Mouse (Mus musculus): ENCODE results near the gene Mucl3. TPM values are rescaled to one million over a fixed set of nuclear protein-coding genes. Genes with fewer than 3 reads are reported as not detected.

Gene Mucl3
- polyA plus RNA-seq, 1 experiment from 2014 or later: 0.39 TPM

GRCm38 (mm10) chr17:35669731-35670130 lies 26.2 kb upstream of the Mucl3 start:
- peaks cover 12% of the 10 kb centered on the region for H3K4me1 ChIP-seq (replicated peaks)
- peaks cover 4% of the 10 kb centered on the region; the same call in 1 of the 2 replicates for H3K36me3 ChIP-seq
- no peak overlapping the region for H3K9ac ChIP-seq
- H3K27me3 ChIP-seq (replicated peaks): no peaks in the 10 kb centered on the region
- no peak overlapping the region for H3K4me2 ChIP-seq (replicated peaks)
- ATAC-seq: no peak
- H3K9me3 ChIP-seq: no peaks in the 10 kb centered on the region
- no peak overlapping the region for H3K27ac ChIP-seq
- H3K4me3 ChIP-seq (replicated peaks): no peak overlapping the region
- 94% methylated on average over 9 of the region's 9 CpGs for WGBS

- Histone ChIP-seq H3K4me2 (replicated peaks) (peak within 1 kb of the TSS; percentile 94), H3K36me3 (peaks cover 18% of the 10 kb centered on the region), H3K4me3 (replicated peaks) (peak within 1 kb of the TSS; percentile 72), H3K27me3 (replicated peaks) (no peaks in the 10 kb centered on the region), H3K9me3 (no peaks in the 10 kb centered on the region), H3K4me1 (replicated peaks) (peaks cover 7% of the 10 kb centered on the region; the same call in 1 of the 2 replicates), H3K27ac (peak within 1 kb of the TSS; percentile 84), H3K9ac (peak within 1 kb of the TSS; percentile 83)
- under 1% methylated on average over 61 of the region's 61 CpGs for WGBS
- ATAC-seq: peak; percentile 88
Measured at GRCm38 (mm10) chr17:35667334-35668065, 24.0 kb upstream of the Mucl3 start, which contains the start of gene Vars2. Gene Vars2, minus strand, starts transcription at chr17:35667592.

GRCm38 (mm10) chr17:35666851-35667256 lies 23.4 kb upstream of the Mucl3 start:
- Histone ChIP-seq H3K4me3 (replicated peaks) (peak overlapping the region; percentile 72), H3K27me3 (replicated peaks) (no peaks in the 10 kb centered on the region), H3K9ac (peak overlapping the region; percentile 83), H3K4me1 (replicated peaks) (peaks cover 7% of the 10 kb centered on the region; the same call in 1 of the 2 replicates), H3K9me3 (no peaks in the 10 kb centered on the region), H3K4me2 (replicated peaks) (peak overlapping the region; percentile 94), H3K36me3 (peaks cover 18% of the 10 kb centered on the region), H3K27ac (peak overlapping the region; percentile 82)
- ATAC-seq: peak; percentile 60
- WGBS: 5% methylated on average over 13 of the region's 13 CpGs

- Histone ChIP-seq H3K4me1 (replicated peaks) (peaks cover 7% of the 10 kb centered on the region; the same call in 1 of the 2 replicates), H3K27ac (no peak overlapping the region), H3K27me3 (replicated peaks) (no peaks in the 10 kb centered on the region), H3K4me2 (replicated peaks) (peak overlapping the region; percentile 94; the same call in 1 of the 2 replicates), H3K9ac (no peak overlapping the region; the same call in 1 of the 2 replicates), H3K9me3 (no peaks in the 10 kb centered on the region), H3K4me3 (replicated peaks) (no peak overlapping the region), H3K36me3 (peaks cover 23% of the 10 kb centered on the region)
- ATAC-seq: peak; percentile 49
- 74% methylated on average over 17 of the region's 17 CpGs for WGBS
Measured at GRCm38 (mm10) chr17:35665957-35666515, 22.5 kb upstream of the Mucl3 start.

- Histone ChIP-seq H3K36me3 (peaks cover 22% of the 10 kb centered on the region), H3K27me3 (replicated peaks) (no peaks in the 10 kb centered on the region), H3K4me1 (replicated peaks) (peaks cover 12% of the 10 kb centered on the region), H3K9ac (no peak overlapping the region), H3K9me3 (no peaks in the 10 kb centered on the region), H3K4me2 (replicated peaks) (no peak overlapping the region), H3K27ac (no peak overlapping the region), H3K4me3 (replicated peaks) (no peak overlapping the region)
- 81% methylated on average over 2 of the region's 2 CpGs for WGBS
- no peak for ATAC-seq
Measured at GRCm38 (mm10) chr17:35653086-35653485, 9.6 kb upstream of the Mucl3 start.

- H3K4me2 ChIP-seq (replicated peaks): peak overlapping the region; percentile 5
- no peak overlapping the region for H3K4me3 ChIP-seq (replicated peaks)
- peak overlapping the region; percentile 56; the same call in 1 of the 2 replicates for H3K27ac ChIP-seq
- no peak overlapping the region for H3K9ac ChIP-seq
- no peaks in the 10 kb centered on the region for H3K9me3 ChIP-seq
- no peaks in the 10 kb centered on the region for H3K36me3 ChIP-seq
- peak; percentile 95 for ATAC-seq
- 58% methylated on average over 2 of the region's 2 CpGs for WGBS
- H3K4me1 ChIP-seq (replicated peaks): peaks cover 12% of the 10 kb centered on the region
- no peaks in the 10 kb centered on the region for H3K27me3 ChIP-seq (replicated peaks)
Measured at GRCm38 (mm10) chr17:35649429-35649828, 5.9 kb upstream of the Mucl3 start.

GRCm38 (mm10) chr17:35639352-35639751 lies 4.1 kb downstream of the Mucl3 start:
- Histone ChIP-seq H3K9ac (no peak overlapping the region), H3K27ac (peak overlapping the region; percentile 51; the same call in 1 of the 2 replicates), H3K9me3 (no peaks in the 10 kb centered on the region), H3K4me3 (replicated peaks) (no peak overlapping the region), H3K4me2 (replicated peaks) (peak overlapping the region; percentile 17; the same call in 1 of the 2 replicates), H3K27me3 (replicated peaks) (no peaks in the 10 kb centered on the region), H3K4me1 (replicated peaks) (0 out of 2 replicates have a peak, but pooled peaks cover 5% of the 10 kb centered on the region), H3K36me3 (no peaks in the 10 kb centered on the region)
- 61% methylated on average over 6 of the region's 6 CpGs for WGBS
- no peak for ATAC-seq

- ATAC-seq: peak; percentile 87
- H3K27me3 ChIP-seq (replicated peaks): no peaks in the 10 kb centered on the region
- H3K4me1 ChIP-seq (replicated peaks): no peaks in the 10 kb centered on the region
- H3K4me3 ChIP-seq (replicated peaks): no peak overlapping the region
- 23% methylated on average over 14 of the region's 14 CpGs for WGBS
- H3K4me2 ChIP-seq (replicated peaks): peak overlapping the region; percentile 40
- H3K27ac ChIP-seq: 0 out of 2 replicates have a peak overlapping the region, but pooled peaks have one; percentile 51
- no peaks in the 10 kb centered on the region for H3K36me3 ChIP-seq
- H3K9ac ChIP-seq: no peak overlapping the region
- H3K9me3 ChIP-seq: no peaks in the 10 kb centered on the region
Measured at GRCm38 (mm10) chr17:35638475-35639190, 4.9 kb downstream of the Mucl3 start.

- H3K27me3 ChIP-seq (replicated peaks): no peaks in the 10 kb centered on the region
- H3K36me3 ChIP-seq: no peaks in the 10 kb centered on the region
- H3K27ac ChIP-seq: no peak overlapping the region
- no peak overlapping the region for H3K4me3 ChIP-seq (replicated peaks)
- H3K4me1 ChIP-seq (replicated peaks): no peaks in the 10 kb centered on the region
- no peak overlapping the region for H3K9ac ChIP-seq
- WGBS: 39% methylated on average over 5 of the region's 5 CpGs
- H3K9me3 ChIP-seq: no peaks in the 10 kb centered on the region
- H3K4me2 ChIP-seq (replicated peaks): no peak overlapping the region
- ATAC-seq: 0 out of 2 replicates have a peak, but pooled peaks have one; percentile 19
Measured at GRCm38 (mm10) chr17:35636363-35636762, 7.1 kb downstream of the Mucl3 start.

- H3K4me2 ChIP-seq (replicated peaks): peak overlapping the region; percentile 64
- H3K27me3 ChIP-seq (replicated peaks): no peaks in the 10 kb centered on the region
- no peaks in the 10 kb centered on the region for H3K4me1 ChIP-seq (replicated peaks)
- no peaks in the 10 kb centered on the region for H3K9me3 ChIP-seq
- under 1% methylated on average over 15 of the region's 15 CpGs for WGBS
- no peak overlapping the region for H3K27ac ChIP-seq
- peak overlapping the region; percentile 33 for H3K4me3 ChIP-seq (replicated peaks)
- peak; percentile 52 for ATAC-seq
- no peaks in the 10 kb centered on the region for H3K36me3 ChIP-seq
- H3K9ac ChIP-seq: no peak overlapping the region
Measured at GRCm38 (mm10) chr17:35635699-35636111, 7.8 kb downstream of the Mucl3 start.

GRCm38 (mm10) chr17:35635202-35635601 lies 8.3 kb downstream of the Mucl3 start:
- WGBS: 78% methylated on average over 3 of the region's 3 CpGs

GRCm38 (mm10) chr17:35633992-35634391 lies 9.5 kb downstream of the Mucl3 start:
- Histone ChIP-seq H3K27me3 (replicated peaks) (no peaks in the 10 kb centered on the region), H3K9me3 (no peaks in the 10 kb centered on the region), H3K4me2 (replicated peaks) (no peak overlapping the region), H3K4me3 (replicated peaks) (no peak overlapping the region), H3K27ac (no peak overlapping the region), H3K4me1 (replicated peaks) (no peaks in the 10 kb centered on the region), H3K9ac (no peak overlapping the region), H3K36me3 (no peaks in the 10 kb centered on the region)
- ATAC-seq: peak; percentile 61
- WGBS: 0% methylated on average over 1 of the region's 1 CpGs

More at GRCm38 (mm10) chr17:35635202-35635601, 8.3 kb downstream of the Mucl3 start:
- Histone ChIP-seq H3K4me1 (replicated peaks) (no peaks in the 10 kb centered on the region), H3K36me3 (no peaks in the 10 kb centered on the region), H3K4me3 (replicated peaks) (no peak overlapping the region), H3K27ac (no peak overlapping the region), H3K9me3 (no peaks in the 10 kb centered on the region), H3K9ac (no peak overlapping the region), H3K27me3 (replicated peaks) (no peaks in the 10 kb centered on the region), H3K4me2 (replicated peaks) (no peak overlapping the region; the same call in 1 of the 2 replicates)
- ATAC-seq: no peak
